Mouse (Mus musculus): ENCODE measurements around the gene Pah. TPM values are rescaled to one million over a fixed set of nuclear protein-coding genes. Genes with fewer than 3 reads are reported as not detected.
A peak's percentile ranks its signal among the peaks of the same experiment; 100 is the strongest.

The Pah gene
- polyA plus RNA-seq, 1 experiment from 2014 or later = not detected

- Histone ChIP-seq H3K4me3 (replicated peaks) (no peak overlapping the region), H3K4me2 (no peak overlapping the region), H3K36me3 (replicated peaks) (no peaks in the 10 kb centered on the region), H3K27me3 (0 out of 2 replicates have a peak, but pooled peaks cover 4% of the 10 kb centered on the region), H3K4me1 (no peaks in the 10 kb centered on the region), H3K9ac (no peak overlapping the region), H3K27ac (no peak overlapping the region), H3K9me3 (no peaks in the 10 kb centered on the region)
- ATAC-seq (ENCODE audit: low FRiP score) = no peak
- WGBS = 84% methylated on average over 2 of the region's 2 CpGs
Observed at GRCm38 (mm10) chr10:87518585-87518984, 3.0 kb upstream of the Pah start.

GRCm38 (mm10) chr10:87520401-87521116 lies 1.0 kb upstream of the Pah start:
- H3K27ac ChIP-seq = no peak overlapping the region
- ATAC-seq (ENCODE audit: low FRiP score) = no peak
- no peaks in the 10 kb centered on the region for H3K9me3 ChIP-seq
- H3K27me3 ChIP-seq = peaks cover 8% of the 10 kb centered on the region; the same call in 1 of the 2 replicates
- H3K4me1 ChIP-seq = no peaks in the 10 kb centered on the region
- H3K4me2 ChIP-seq = no peak overlapping the region
- H3K9ac ChIP-seq = no peak overlapping the region
- no peaks in the 10 kb centered on the region for H3K36me3 ChIP-seq (replicated peaks)
- WGBS = 85% methylated on average over 4 of the region's 4 CpGs
- H3K4me3 ChIP-seq (replicated peaks) = no peak overlapping the region

GRCm38 (mm10) chr10:87534172-87534571 lies 12.6 kb downstream of the Pah start:
- no peak overlapping the region for H3K9ac ChIP-seq
- H3K4me2 ChIP-seq = no peak overlapping the region
- H3K36me3 ChIP-seq (replicated peaks) = no peaks in the 10 kb centered on the region
- no peaks in the 10 kb centered on the region for H3K9me3 ChIP-seq
- H3K4me1 ChIP-seq = no peaks in the 10 kb centered on the region
- WGBS = 80% methylated on average over 1 of the region's 1 CpGs
- H3K4me3 ChIP-seq (replicated peaks) = no peak overlapping the region
- ATAC-seq (ENCODE audit: low FRiP score) = no peak
- H3K27me3 ChIP-seq = no peaks in the 10 kb centered on the region; the same call in 1 of the 2 replicates
- no peak overlapping the region for H3K27ac ChIP-seq

- H3K27me3 ChIP-seq = peaks cover 83% of the 10 kb centered on the region
- ATAC-seq (ENCODE audit: low FRiP score) = no peak
- no peak overlapping the region for H3K4me3 ChIP-seq (replicated peaks)
Observed at GRCm38 (mm10) chr10:87545759-87546158, 24.2 kb downstream of the Pah start.

GRCm38 (mm10) chr10:87546299-87547234 lies 25.0 kb downstream of the Pah start:
- Histone ChIP-seq H3K27me3 (peaks cover 83% of the 10 kb centered on the region), H3K27ac (no peak overlapping the region), H3K4me3 (replicated peaks) (no peak overlapping the region), H3K9me3 (no peaks in the 10 kb centered on the region), H3K4me1 (peaks cover 9% of the 10 kb centered on the region), H3K9ac (no peak overlapping the region), H3K4me2 (no peak overlapping the region), H3K36me3 (replicated peaks) (no peaks in the 10 kb centered on the region)
- 29% methylated on average over 19 of the region's 19 CpGs for WGBS
- no peak for ATAC-seq (ENCODE audit: low FRiP score)

More at GRCm38 (mm10) chr10:87545759-87546158, 24.2 kb downstream of the Pah start:
- H3K36me3 ChIP-seq (replicated peaks) = no peaks in the 10 kb centered on the region
- H3K9ac ChIP-seq = no peak overlapping the region
- H3K4me2 ChIP-seq = no peak overlapping the region
- no peak overlapping the region for H3K27ac ChIP-seq
- WGBS = 86% methylated on average over 8 of the region's 8 CpGs
- peaks cover 9% of the 10 kb centered on the region for H3K4me1 ChIP-seq
- H3K9me3 ChIP-seq = no peaks in the 10 kb centered on the region

GRCm38 (mm10) chr10:87552726-87553125 lies 31.1 kb downstream of the Pah start:
- no peak overlapping the region for H3K27ac ChIP-seq
- no peak overlapping the region for H3K9ac ChIP-seq
- WGBS = 32% methylated on average over 8 of the region's 8 CpGs
- H3K9me3 ChIP-seq = no peaks in the 10 kb centered on the region
- no peaks in the 10 kb centered on the region for H3K4me1 ChIP-seq
- peak; percentile 81 for ATAC-seq (ENCODE audit: low FRiP score)
- peaks cover 56% of the 10 kb centered on the region for H3K27me3 ChIP-seq
- peak overlapping the region; percentile 33 for H3K4me2 ChIP-seq
- H3K36me3 ChIP-seq (replicated peaks) = no peaks in the 10 kb centered on the region
- no peak overlapping the region for H3K4me3 ChIP-seq (replicated peaks)

GRCm38 (mm10) chr10:87556441-87556840 lies 34.8 kb downstream of the Pah start:
- H3K4me3 ChIP-seq (replicated peaks) = no peak overlapping the region

GRCm38 (mm10) chr10:87563818-87564217 lies 42.2 kb downstream of the Pah start:
- no peaks in the 10 kb centered on the region for H3K4me1 ChIP-seq
- no peak overlapping the region for H3K9ac ChIP-seq
- H3K4me3 ChIP-seq (replicated peaks) = no peak overlapping the region
- WGBS = 79% methylated on average over 9 of the region's 9 CpGs
- H3K9me3 ChIP-seq = no peaks in the 10 kb centered on the region
- no peak overlapping the region for H3K27ac ChIP-seq
- no peak for ATAC-seq (ENCODE audit: low FRiP score)
- H3K4me2 ChIP-seq = no peak overlapping the region
- H3K36me3 ChIP-seq (replicated peaks) = no peaks in the 10 kb centered on the region
- no peaks in the 10 kb centered on the region for H3K27me3 ChIP-seq

More at GRCm38 (mm10) chr10:87556441-87556840, 34.8 kb downstream of the Pah start:
- H3K9me3 ChIP-seq = no peaks in the 10 kb centered on the region
- no peak overlapping the region for H3K4me2 ChIP-seq
- H3K4me1 ChIP-seq = no peaks in the 10 kb centered on the region
- 81% methylated on average over 2 of the region's 2 CpGs for WGBS
- H3K27me3 ChIP-seq = peaks cover 26% of the 10 kb centered on the region
- H3K9ac ChIP-seq = no peak overlapping the region
- no peak overlapping the region for H3K27ac ChIP-seq
- no peak for ATAC-seq (ENCODE audit: low FRiP score)
- no peaks in the 10 kb centered on the region for H3K36me3 ChIP-seq (replicated peaks)

- Histone ChIP-seq H3K27ac (no peak overlapping the region), H3K4me3 (replicated peaks) (no peak overlapping the region), H3K27me3 (no peaks in the 10 kb centered on the region), H3K9me3 (no peaks in the 10 kb centered on the region), H3K36me3 (replicated peaks) (no peaks in the 10 kb centered on the region), H3K9ac (no peak overlapping the region), H3K4me1 (no peaks in the 10 kb centered on the region), H3K4me2 (no peak overlapping the region)
- ATAC-seq (ENCODE audit: low FRiP score) = no peak
- WGBS = 63% methylated on average over 2 of the region's 2 CpGs
Observed at GRCm38 (mm10) chr10:87565712-87566111, 44.1 kb downstream of the Pah start.

- Histone ChIP-seq H3K4me3 (replicated peaks) (no peak overlapping the region), H3K9ac (no peak overlapping the region), H3K4me2 (no peak overlapping the region), H3K4me1 (no peaks in the 10 kb centered on the region), H3K36me3 (replicated peaks) (no peaks in the 10 kb centered on the region), H3K27me3 (no peaks in the 10 kb centered on the region), H3K9me3 (no peaks in the 10 kb centered on the region), H3K27ac (no peak overlapping the region)
- ATAC-seq (ENCODE audit: low FRiP score) = no peak
- 82% methylated on average over 4 of the region's 4 CpGs for WGBS
Observed at GRCm38 (mm10) chr10:87572500-87572899, 50.9 kb downstream of the Pah start.

- H3K4me2 ChIP-seq = no peak overlapping the region
- WGBS = 66% methylated on average over 1 of the region's 1 CpGs
- ATAC-seq (ENCODE audit: low FRiP score) = no peak
- no peaks in the 10 kb centered on the region for H3K9me3 ChIP-seq
- no peak overlapping the region for H3K9ac ChIP-seq
- H3K4me1 ChIP-seq = no peaks in the 10 kb centered on the region
- H3K27ac ChIP-seq = no peak overlapping the region
- no peaks in the 10 kb centered on the region for H3K27me3 ChIP-seq
- no peak overlapping the region for H3K4me3 ChIP-seq (replicated peaks)
- no peaks in the 10 kb centered on the region for H3K36me3 ChIP-seq (replicated peaks)
Observed at GRCm38 (mm10) chr10:87586696-87587095, 65.1 kb downstream of the Pah start.

GRCm38 (mm10) chr10:87593916-87594315 lies 72.3 kb downstream of the Pah start:
- WGBS = 32% methylated on average over 2 of the region's 2 CpGs
- Histone ChIP-seq H3K4me3 (replicated peaks) (no peak overlapping the region), H3K4me2 (no peak overlapping the region), H3K4me1 (0 out of 2 replicates have a peak, but pooled peaks cover 5% of the 10 kb centered on the region), H3K9me3 (no peaks in the 10 kb centered on the region), H3K9ac (no peak overlapping the region), H3K36me3 (replicated peaks) (no peaks in the 10 kb centered on the region), H3K27me3 (no peaks in the 10 kb centered on the region), H3K27ac (no peak overlapping the region)
- ATAC-seq (ENCODE audit: low FRiP score) = no peak

Measured in forebrain, embryonic 12.5 days (tissue).